Mouse (Mus musculus) MEL (cell line): ENCODE results near the gene Olfr220. TPM values are rescaled to one million over a fixed set of nuclear protein-coding genes. Genes with fewer than 3 reads are reported as not detected.
A peak's percentile ranks its signal among the peaks of the same experiment; 100 is the strongest.

Experiments
- DNase-seq: peaks from one replicate; pipeline ENCODE4 v3.0.0; 2011; ENCODE audit warnings: low read depth, low spot score
- H3K27ac ChIP-seq: 2 replicates; pipeline ENCODE4 v1.5.1; 2012; ENCODE audit warnings: low read depth, mild to moderate bottlenecking, control low read depth, low read length, moderate library complexity; ENCODE audit not compliant: control insufficient read depth
- H3K27me3 ChIP-seq, 2 experiments: fragments of 150-350 bp in 1 of 2; sonication (generic) in 1 of 2; 2 replicates each; pipeline ENCODE4 v1.6.1; 2012; ENCODE audit warnings: low read length in 2 of 2, mild to moderate bottlenecking in 2 of 2, improper control_type of control experiment in 1 of 2, moderate library complexity in 1 of 2; ENCODE audit not compliant: insufficient read depth in 2 of 2, control insufficient read depth in 1 of 2
- H3K36me3 ChIP-seq, 2 experiments: 2 replicates each; pipeline ENCODE4 v1.6.1; 2012 to 2014; ENCODE audit warnings: low read length in 2 of 2, improper control_type of control experiment in 1 of 2, inconsistent platforms in 1 of 2, mild to moderate bottlenecking in 1 of 2; ENCODE audit not compliant: insufficient read depth in 2 of 2, control insufficient read depth in 1 of 2
- H3K4me1 ChIP-seq, 2 experiments: fragments of 150-350 bp in 1 of 2; sonication (generic) in 1 of 2; 2 replicates each; pipeline ENCODE4 v1.6.1; 2012; ENCODE audit warnings: low read length in 2 of 2, improper control_type of control experiment in 1 of 2, mild to moderate bottlenecking in 1 of 2; ENCODE audit not compliant: insufficient read depth in 2 of 2, control insufficient read depth in 1 of 2
- H3K4me3 ChIP-seq, 2 experiments: fragments of 150-350 bp in 1 of 2; sonication (generic) in 1 of 2; 2 replicates each; pipeline ENCODE4 v1.5.1; 2012; ENCODE audit warnings: low read depth in 2 of 2, low read length in 2 of 2, mild to moderate bottlenecking in 2 of 2, moderate library complexity in 2 of 2, control low read depth in 1 of 2, improper control_type of control experiment in 1 of 2; ENCODE audit not compliant: control insufficient read depth in 1 of 2, insufficient read depth in 1 of 2
- H3K79me2 ChIP-seq: 2 replicates; pipeline ENCODE4 v1.6.1; 2012; ENCODE audit warnings: mild to moderate bottlenecking, low read length, moderate library complexity; ENCODE audit not compliant: control insufficient read depth, poor library complexity, insufficient read depth
- H3K9ac ChIP-seq: 2 replicates; pipeline ENCODE4 v1.6.1; 2012; ENCODE audit warnings: low read depth, mild to moderate bottlenecking, control low read depth, low read length, moderate library complexity; ENCODE audit not compliant: control insufficient read depth, poor library complexity, severe bottlenecking
- H3K9me3 ChIP-seq: fragments of 150-350 bp; sonication (generic); replicated peaks from 2 replicates; pipeline ENCODE4 v1.6.1; 2012; ENCODE audit warnings: mild to moderate bottlenecking, low read length, improper control_type of control experiment, moderate library complexity; ENCODE audit not compliant: insufficient read depth
- CHD2 ChIP-seq: IDR thresholded peaks from 2 replicates; pipeline ENCODE4 v1.6.1; 2011; ENCODE audit warnings: low read length, improper control_type of control experiment
- CTCF ChIP-seq, 3 experiments: IDR thresholded peaks in 2 of 3; conservative IDR thresholded peaks in 1 of 3; 2 replicates each; pipeline ENCODE4 v1.5.1; 2011 to 2012; ENCODE audit warnings: low read length in 3 of 3, low read depth in 2 of 3, mild to moderate bottlenecking in 2 of 3, improper control_type of control experiment in 1 of 3, inconsistent platforms in 1 of 3, mixed read lengths in 1 of 3, moderate library complexity in 1 of 3; ENCODE audit not compliant: control insufficient read depth in 1 of 3, insufficient read depth in 1 of 3, poor library complexity in 1 of 3, severe bottlenecking in 1 of 3
- ELF1 ChIP-seq: IDR thresholded peaks from 2 replicates; pipeline ENCODE4 v1.6.1; 2014; ENCODE audit warnings: low read depth, mild to moderate bottlenecking, inconsistent platforms, low read length, improper control_type of control experiment, moderate library complexity
- EP300 ChIP-seq, 2 experiments: IDR thresholded peaks; 2 replicates each; pipeline ENCODE4 v1.6.1; 2011; ENCODE audit warnings: improper control_type of control experiment in 2 of 2, low read length in 2 of 2, low read depth in 1 of 2, mild to moderate bottlenecking in 1 of 2
- ETS1 ChIP-seq: IDR thresholded peaks from 2 replicates; pipeline ENCODE4 v1.6.1; 2012; ENCODE audit warnings: low read depth, mild to moderate bottlenecking, inconsistent platforms, low read length, improper control_type of control experiment, moderate library complexity
- GABPA ChIP-seq: IDR thresholded peaks from 2 replicates; pipeline ENCODE4 v1.6.1; 2012; ENCODE audit warnings: low read depth, mild to moderate bottlenecking, inconsistent platforms, low read length, improper control_type of control experiment, moderate library complexity
- GATA1 ChIP-seq: IDR thresholded peaks from 2 replicates; pipeline ENCODE4 v1.6.1; 2011; ENCODE audit warnings: low read depth, low read length, improper control_type of control experiment
- JUND ChIP-seq: IDR thresholded peaks from 2 replicates; pipeline ENCODE4 v1.6.1; 2011; ENCODE audit warnings: low read depth, mild to moderate bottlenecking, improper control_type of control experiment, low read length
- MAX ChIP-seq: IDR thresholded peaks from 2 replicates; pipeline ENCODE4 v1.6.1; 2011; ENCODE audit warnings: low read length, improper control_type of control experiment
- MXI1 ChIP-seq: IDR thresholded peaks from 2 replicates; pipeline ENCODE4 v1.6.1; 2011; ENCODE audit warnings: mild to moderate bottlenecking, low read depth, low read length, improper control_type of control experiment
- MYB ChIP-seq: IDR thresholded peaks from 2 replicates; pipeline ENCODE4 v1.6.1; 2011; ENCODE audit warnings: mild to moderate bottlenecking, low read depth, low read length, improper control_type of control experiment
- POLR2AphosphoS5 ChIP-seq: IDR thresholded peaks from 2 replicates; pipeline ENCODE4 v1.6.1; 2012; ENCODE audit warnings: low read depth, borderline replicate concordance, mild to moderate bottlenecking, inconsistent platforms, low read length, moderate library complexity, mixed read lengths
- RCOR1 ChIP-seq: IDR thresholded peaks from 2 replicates; pipeline ENCODE4 v1.6.1; 2012; ENCODE audit warnings: low read depth, mild to moderate bottlenecking, inconsistent platforms, low read length, improper control_type of control experiment
- SIN3A ChIP-seq: IDR thresholded peaks from 2 replicates; pipeline ENCODE4 v1.6.1; 2012; ENCODE audit warnings: low read length, improper control_type of control experiment, inconsistent platforms
- SMC3 ChIP-seq: IDR thresholded peaks from 2 replicates; pipeline ENCODE4 v1.6.1; 2011; ENCODE audit warnings: low read depth, low read length, improper control_type of control experiment
- TAL1 ChIP-seq: IDR thresholded peaks from 2 replicates; pipeline ENCODE4 v1.6.1; 2012; ENCODE audit warnings: mild to moderate bottlenecking, inconsistent platforms, low read length, moderate library complexity, mixed read lengths
- TCF12 ChIP-seq: IDR thresholded peaks from 2 replicates; pipeline ENCODE4 v1.6.1; 2014; ENCODE audit warnings: low read depth, mild to moderate bottlenecking, inconsistent platforms, low read length, improper control_type of control experiment, moderate library complexity
- UBTF ChIP-seq: IDR thresholded peaks from 2 replicates; pipeline ENCODE4 v1.6.1; 2012; ENCODE audit warnings: low read depth, mild to moderate bottlenecking, inconsistent platforms, low read length, improper control_type of control experiment, moderate library complexity, borderline replicate concordance; ENCODE audit not compliant: insufficient read depth
- USF1 ChIP-seq: IDR thresholded peaks from 2 replicates; pipeline ENCODE4 v1.6.1; 2014; ENCODE audit warnings: low read depth, mild to moderate bottlenecking, inconsistent platforms, low read length, improper control_type of control experiment, moderate library complexity
- USF2 ChIP-seq, 2 experiments: IDR thresholded peaks; 2 replicates each; pipeline ENCODE4 v1.6.1; 2011 to 2012; ENCODE audit warnings: improper control_type of control experiment in 2 of 2, low read length in 2 of 2, borderline replicate concordance in 1 of 2, inconsistent platforms in 1 of 2, low read depth in 1 of 2, mild to moderate bottlenecking in 1 of 2; ENCODE audit not compliant: insufficient read depth in 1 of 2
- ZC3H11A ChIP-seq: IDR thresholded peaks from 2 replicates; pipeline ENCODE4 v1.6.1; 2012; ENCODE audit warnings: low read depth, mild to moderate bottlenecking, inconsistent platforms, low read length, improper control_type of control experiment
- ZKSCAN1 ChIP-seq: IDR thresholded peaks from 2 replicates; pipeline ENCODE4 v1.6.1; 2012; ENCODE audit warnings: low read depth, mild to moderate bottlenecking, inconsistent platforms, low read length, improper control_type of control experiment, moderate library complexity
- polyA plus RNA-seq, 2 experiments: library from polyadenylated mRNA; stranded (reverse) in 1 of 2; unstranded in 1 of 2; fragments of >175 nt in 1 of 2; fragments of >200 nt in 1 of 2; gene quantifications; 2 replicates each; pipeline versions ENCODE4 v1.2.1 to v1.2.4; 2012; ENCODE audit warnings: low replicate concordance in 2 of 2, low read depth in 1 of 2; ENCODE audit not compliant: insufficient read length in 2 of 2, insufficient read depth in 1 of 2, missing spikeins in 1 of 2
- total RNA-seq: library from RNA; depleted of rRNA; stranded (reverse); fragments of 300-350 nt; gene quantifications from 2 replicates; pipeline ENCODE4 v1.2.3, GENCODE M21; 2012

Gene Olfr220
- total and polyA plus RNA-seq, 3 experiments, result not detected

DNA sequence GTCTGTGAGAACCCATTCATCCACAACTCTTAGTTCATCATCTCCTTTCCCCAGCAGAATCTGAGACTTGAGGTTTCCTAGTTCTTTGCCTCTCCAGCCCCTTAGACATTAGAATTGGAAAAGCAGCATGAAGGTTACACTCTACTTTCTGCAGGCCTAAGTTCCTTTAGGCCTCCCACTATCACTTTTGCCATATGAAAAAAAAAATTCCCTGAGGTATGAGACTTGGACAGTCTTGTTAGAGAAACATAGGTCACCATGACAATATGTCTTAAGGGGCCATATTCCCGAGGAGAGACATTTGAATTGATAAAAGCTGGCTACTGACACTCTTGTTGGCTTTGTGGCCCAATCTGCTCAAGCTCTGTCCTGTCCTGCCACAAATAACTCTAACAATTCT is 18.1 kb upstream of the Olfr220 start, which contains the start of gene Olfr414:
Gene Olfr414, plus strand, starts transcription at position 301 of the 400 bp plus-strand sequence.
- Histone ChIP-seq H3K36me3 (peaks cover 0 to 22% of the 10 kb centered on the region in 2 experiments; a peak in 2 of 4 replicates), H3K27ac (no peak within 1 kb of the TSS), H3K9me3 (no peaks in the 10 kb centered on the region), H3K9ac (no peak within 1 kb of the TSS), H3K4me1 (peaks cover 15 to 18% of the 10 kb centered on the region in 2 experiments), H3K79me2 (no peaks in the 10 kb centered on the region), H3K4me3 (no peak within 1 kb of the TSS), H3K27me3 (no peaks in the 10 kb centered on the region)
- no peak for TF ChIP-seq USF1
- TF ChIP-seq CHD2, result no peak
- no peak for TF ChIP-seq RCOR1
- no peak for TF ChIP-seq GATA1
- no peak for DNase-seq

DNA sequence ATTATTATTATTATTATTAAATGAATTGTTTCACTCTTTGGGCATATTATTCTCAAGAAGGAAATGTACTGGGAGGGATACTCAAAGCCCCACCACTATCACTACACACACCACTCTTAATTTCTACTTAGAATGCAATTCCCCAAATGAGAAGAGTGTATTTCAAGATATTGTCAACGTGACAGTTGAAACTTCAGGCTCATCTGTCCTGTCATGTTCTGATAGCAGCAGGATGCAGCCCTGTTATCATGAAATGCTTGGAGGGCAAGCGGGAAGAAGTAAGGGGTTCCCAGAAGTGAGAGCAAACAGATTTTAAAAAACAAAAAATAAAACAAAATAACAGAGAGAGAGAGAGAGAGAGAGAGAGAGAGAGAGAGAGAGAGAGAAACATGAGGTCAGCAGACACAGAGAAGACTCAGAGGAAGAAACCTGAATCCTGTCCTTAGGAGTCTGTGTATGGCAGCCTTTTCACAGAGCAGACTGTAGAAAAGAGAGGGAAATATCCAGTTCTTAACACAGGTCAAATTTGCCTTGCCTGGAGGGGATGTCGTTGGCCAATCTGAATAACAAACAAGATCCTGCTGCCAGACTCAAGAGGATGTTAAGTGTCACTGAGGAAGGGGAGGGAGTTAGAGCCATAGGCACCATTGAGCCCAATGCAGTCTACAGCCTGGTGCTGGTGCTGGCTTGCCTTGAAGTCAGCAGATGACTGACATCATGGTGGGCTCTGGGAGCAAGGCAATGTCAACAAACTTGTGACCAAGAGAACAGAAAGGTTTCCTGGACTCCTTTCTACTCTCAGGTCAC is 15.5 kb upstream of the Olfr220 start:
- peaks cover 0 to 23% of the 10 kb centered on the region in 2 experiments; a peak in 2 of 4 replicates for H3K36me3 ChIP-seq
- H3K79me2 ChIP-seq, result no peaks in the 10 kb centered on the region
- H3K27me3 ChIP-seq, result no peaks in the 10 kb centered on the region
- H3K9ac ChIP-seq, result no peak overlapping the region
- peak overlapping the region; percentile 39; the same call in 1 of the 2 replicates for H3K27ac ChIP-seq
- H3K4me1 ChIP-seq, result peaks cover 15 to 18% of the 10 kb centered on the region in 2 experiments
- no peak for TF ChIP-seq MXI1
- no peak for TF ChIP-seq ELF1
- peak; percentile 66 for TF ChIP-seq MYB
- TF ChIP-seq ZKSCAN1, result no peak
- TF ChIP-seq CTCF (IDR thresholded peaks at IDR 0.05 in 2 of 3, conservative IDR thresholded peaks at IDR 0.05 in 1 of 3; ENCODE audit: control insufficient read depth in 1 of 3, insufficient read depth in 1 of 3, low read depth in 2 of 3, low read length in 3 of 3, poor library complexity in 1 of 3, severe bottlenecking in 1 of 3), result no peak
- TF ChIP-seq USF2 (IDR thresholded peaks at IDR 0.05; ENCODE audit: borderline replicate concordance in 1 of 2, insufficient read depth in 1 of 2, low read depth in 1 of 2, low read length in 2 of 2), result no peak
- TF ChIP-seq MAX, result no peak
- no peak for TF ChIP-seq POLR2AphosphoS5
- TF ChIP-seq SMC3, result no peak
- TF ChIP-seq JUND, result peak; percentile 67; the same call in 1 of the 2 replicates
- TF ChIP-seq GATA1, result peak; percentile 85
- peak; percentile 57 for TF ChIP-seq TAL1
- TF ChIP-seq EP300 (IDR thresholded peaks at IDR 0.05; ENCODE audit: low read depth in 1 of 2, low read length in 2 of 2), result peak; percentile 81 to 95
- TF ChIP-seq TCF12, result peak; percentile 89
- TF ChIP-seq RCOR1, result peak; percentile 87
- no peak for TF ChIP-seq ZC3H11A
- no peak for TF ChIP-seq SIN3A
- no peak for TF ChIP-seq GABPA
- peak; percentile 54 for TF ChIP-seq ETS1
- no peak for TF ChIP-seq UBTF
- H3K9me3 ChIP-seq, result no peaks in the 10 kb centered on the region
- H3K4me3 ChIP-seq, result no peak overlapping the region
- peak; percentile 66 for DNase-seq
